17 mouse cellular contexts compared by ENCODE assay signal in genomic region chr9:123625821-123626220, GRCm38 (mm10). TPM values are rescaled to one million over a fixed set of nuclear protein-coding genes. Genes with fewer than 3 reads are reported as not detected.
"Had no signal": no experiment of that assay in that cellular context is flagged by ENCODE, and none has a peak within 500 bp of the region (broad histone marks: within the 10 kb centered on the region; RNA-seq: fewer than 3 reads in every experiment).

No protein-coding gene starts in this region.

- H3K9ac ChIP-seq: liver, embryonic 13.5 days; stomach, embryonic 15.5 days had no signal

- H3K36me3 ChIP-seq: liver, embryonic 13.5 days; stomach, embryonic 15.5 days had no signal

- H3K4me2 ChIP-seq: liver, embryonic 13.5 days; midbrain, embryonic 11.5 days; stomach, embryonic 15.5 days had no signal

- H3K4me3 ChIP-seq: layer of hippocampus, adult 2 months; left cerebral cortex, adult 2 months; liver, embryonic 13.5 days; stomach, embryonic 15.5 days had no signal

- H3K27ac ChIP-seq: layer of hippocampus, adult 2 months; left cerebral cortex, adult 2 months; liver, embryonic 13.5 days; stomach, embryonic 15.5 days had no signal

- H3K9me3 ChIP-seq: liver, embryonic 13.5 days; stomach, embryonic 15.5 days had no signal

- ATAC-seq: intestine, postnatal 0 days had no signal

- H3K27me3 ChIP-seq: liver, embryonic 13.5 days; stomach, embryonic 15.5 days had no signal

- H3K4me1 ChIP-seq: liver, embryonic 13.5 days; stomach, embryonic 15.5 days had no signal

- DNase-seq: layer of hippocampus, adult 9-11 months; liver, embryonic 13.5 days; lung, adult 2 months; lung, postnatal 14 days; lung, postnatal 4 days; midbrain, embryonic 14.5 days; retina, postnatal 1 day; right cerebral cortex, postnatal 25 days; spleen, adult 18-20 months; thymus, postnatal 25 days had no signal

RNA-seq across cellular contexts. Expression of gene Slc6a20b, which starts 6.5 kb away (rescaled TPM):
- polyA plus RNA-seq: liver, adult 2 months had no signal

RNA-seq across cellular contexts. Expression of gene Slc6a20a, which starts 52.9 kb away (rescaled TPM):
- polyA plus RNA-seq: limb, embryonic 11.5 days; liver, adult 2 months had no signal
